Mouse (Mus musculus): ENCODE measurements around the gene Anapc10.
"Not testable (repeated sequence)": the region's sequence is repeated elsewhere in the genome, so short reads cannot be mapped to it uniquely, and the experiment has no call there.

Anapc10 gene

DNA sequence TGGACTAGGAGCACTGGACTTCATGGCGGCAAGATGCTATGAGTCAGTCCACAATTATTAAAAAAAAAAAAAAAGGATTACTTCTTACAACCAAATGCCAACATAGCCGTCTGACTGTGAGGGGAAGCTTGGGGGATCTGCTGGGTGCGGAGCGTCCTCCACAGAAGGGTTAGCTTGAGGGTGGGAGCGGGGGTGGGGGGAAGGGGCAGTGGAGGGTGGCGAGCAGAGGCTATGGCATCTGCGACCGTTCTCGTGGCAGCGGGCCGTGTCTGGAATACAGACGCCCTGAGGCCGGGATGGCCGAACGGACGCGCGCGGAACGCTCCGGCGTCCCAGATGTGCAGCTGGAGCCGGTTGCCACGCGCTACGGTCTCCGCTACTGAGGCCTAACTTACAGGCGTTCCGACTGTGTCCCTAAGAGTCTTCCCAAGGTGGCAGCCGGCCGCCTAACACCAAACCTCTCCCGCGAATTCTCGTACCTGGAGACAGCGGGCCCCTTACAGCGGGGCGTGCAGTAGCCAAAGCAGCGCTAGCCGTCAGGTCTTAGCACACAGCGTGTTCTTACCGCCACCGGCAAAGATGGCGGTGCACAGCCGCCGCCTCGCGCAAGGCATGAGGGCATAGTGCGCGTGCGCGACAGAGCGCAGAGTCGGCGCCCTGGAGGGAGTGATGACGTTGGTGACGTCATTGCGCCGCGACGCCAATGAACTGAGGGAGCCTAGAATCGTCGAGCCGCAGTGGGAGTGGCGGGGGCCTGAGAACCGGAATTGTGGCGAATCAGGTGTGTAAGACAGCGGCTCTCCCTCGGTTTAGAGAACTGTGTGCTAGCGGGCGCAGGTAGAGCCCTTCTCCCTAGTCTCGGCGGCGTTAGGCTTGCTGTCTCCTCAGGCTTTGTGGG, at the start of gene Anapc10, which contains the start of gene Abce1:
Gene Anapc10 (plus strand): TSS at position 757 of the 898 bp plus-strand sequence.
Gene Abce1 (minus strand): TSS at position 677 of the 898 bp plus-strand sequence.
- peak; percentile 99 for DNase-seq (ENCODE audit: low read depth, low spot score)

DNA sequence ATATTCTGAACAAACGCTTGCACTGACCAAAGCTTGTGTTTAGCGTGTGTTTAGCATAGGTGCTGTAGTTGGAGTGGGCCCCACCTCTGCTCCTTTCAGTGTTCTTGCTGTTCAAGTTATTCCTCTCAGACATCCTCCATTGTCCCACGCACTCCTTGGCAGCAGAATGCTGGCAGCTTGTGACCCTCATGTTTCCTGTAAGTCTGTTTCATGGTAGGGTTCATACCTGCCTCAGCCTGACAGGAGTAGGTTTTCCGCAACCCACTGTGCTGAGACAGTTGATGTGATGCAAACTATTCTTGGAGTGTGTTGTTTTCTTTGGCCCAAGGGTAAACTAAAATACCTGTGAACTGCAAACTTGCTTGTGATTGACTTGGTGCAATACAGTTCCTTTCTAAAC, 35.2 kb upstream of the Anapc10 start:
- DNase-seq (ENCODE audit: low read depth, low spot score) = no peak

- DNase-seq (ENCODE audit: low read depth, low spot score) = peak; percentile 63
Observed at GRCm38 (mm10) chr8:79679005-79679404, 32.6 kb upstream of the Anapc10 start.

GRCm38 (mm10) chr8:79680083-79680482, 31.5 kb upstream of the Anapc10 start:
- peak; percentile 13 for DNase-seq (ENCODE audit: low read depth, low spot score)

DNA sequence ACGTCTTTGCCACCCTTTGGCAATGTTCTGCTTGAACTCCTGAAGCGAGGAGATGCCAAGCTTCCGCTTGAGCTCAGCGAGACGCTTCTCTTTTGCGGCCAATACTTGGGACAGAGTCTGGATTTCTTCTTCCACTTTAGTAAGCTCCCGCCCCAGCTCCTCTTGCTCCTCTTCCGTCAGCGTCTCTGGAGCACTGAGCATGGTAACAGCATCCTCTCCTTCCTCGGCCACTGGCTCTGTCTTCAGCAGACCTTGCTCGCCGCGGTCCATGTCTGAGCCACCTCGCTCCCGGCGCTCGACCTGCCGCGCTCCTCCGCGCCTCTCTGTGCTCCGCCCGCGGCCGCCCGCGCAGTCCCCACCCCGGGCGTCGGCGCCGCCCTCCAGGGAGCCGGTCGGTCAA, 31.1 kb upstream of the Anapc10 start:
- peak; percentile 20 for DNase-seq (ENCODE audit: low read depth, low spot score)

- no peak for DNase-seq (ENCODE audit: low read depth, low spot score)
Observed at GRCm38 (mm10) chr8:79680965-79681364, 30.7 kb upstream of the Anapc10 start.

DNA sequence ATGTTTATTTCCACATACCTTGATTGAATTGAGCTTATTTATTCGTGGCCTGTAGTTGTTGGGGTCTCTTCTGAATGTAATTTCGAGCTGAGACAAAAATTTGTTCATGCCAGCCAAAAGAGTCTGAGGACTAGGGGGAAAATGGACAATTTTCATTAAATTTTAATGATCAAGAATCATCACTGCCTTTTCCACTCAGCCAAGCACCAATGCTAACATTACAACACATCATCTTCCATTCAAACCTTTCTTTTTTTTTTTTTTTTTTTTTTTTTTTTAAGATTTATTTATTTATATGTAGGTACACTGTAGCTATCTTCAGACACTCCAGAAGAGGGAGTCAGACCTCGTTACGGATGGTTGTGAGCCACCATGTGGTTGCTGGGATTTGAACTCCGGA, 25.7 kb upstream of the Anapc10 start:
- not testable (repeated sequence) for DNase-seq (ENCODE audit: low read depth, low spot score)

DNA sequence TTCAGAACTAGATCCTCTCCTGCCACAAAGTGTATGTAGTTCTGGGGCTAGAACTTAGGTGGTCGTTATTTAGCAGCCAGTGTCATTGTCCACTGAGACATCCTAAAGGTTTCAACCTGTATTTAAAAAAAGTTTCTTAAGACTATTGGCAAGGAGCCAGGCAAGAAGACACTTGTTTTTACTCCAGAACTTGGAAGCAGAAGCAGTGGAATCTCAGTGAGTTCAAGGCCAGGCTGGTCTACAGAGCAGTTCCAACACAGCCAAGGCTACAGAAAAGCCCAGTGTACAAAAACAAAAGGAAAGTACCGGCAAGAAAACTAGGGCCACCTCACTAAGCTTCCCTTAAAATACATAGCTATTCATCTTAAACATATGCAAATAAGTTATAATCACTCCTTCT, 19.1 kb upstream of the Anapc10 start:
- no peak for DNase-seq (ENCODE audit: low read depth, low spot score)

GRCm38 (mm10) chr8:79706687-79707086, 4.9 kb upstream of the Anapc10 start:
- no peak for DNase-seq (ENCODE audit: low read depth, low spot score)

GRCm38 (mm10) chr8:79712676-79713075, 1.1 kb downstream of the Anapc10 start:
- DNase-seq (ENCODE audit: low read depth, low spot score) = no peak

DNA sequence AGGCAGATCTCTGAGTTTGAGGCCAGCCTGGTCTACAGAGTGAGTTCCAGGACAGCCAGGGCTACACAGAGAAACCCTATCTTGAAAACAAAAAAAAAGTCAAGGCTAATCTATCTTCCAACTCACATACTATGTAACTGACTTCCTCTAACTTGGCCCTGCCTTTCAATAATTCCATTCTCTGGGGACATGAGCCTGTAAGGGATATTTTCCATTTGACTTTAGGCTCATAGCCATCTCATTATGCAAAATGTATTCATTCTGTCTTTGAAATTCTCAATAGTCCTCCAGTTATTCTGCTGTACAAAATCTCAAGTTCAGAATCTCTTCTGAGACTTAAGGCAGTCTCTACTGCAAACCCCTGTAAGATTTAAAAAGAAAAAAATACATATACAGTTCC, 9.9 kb downstream of the Anapc10 start:
- DNase-seq (ENCODE audit: low read depth, low spot score) = no peak

DNA sequence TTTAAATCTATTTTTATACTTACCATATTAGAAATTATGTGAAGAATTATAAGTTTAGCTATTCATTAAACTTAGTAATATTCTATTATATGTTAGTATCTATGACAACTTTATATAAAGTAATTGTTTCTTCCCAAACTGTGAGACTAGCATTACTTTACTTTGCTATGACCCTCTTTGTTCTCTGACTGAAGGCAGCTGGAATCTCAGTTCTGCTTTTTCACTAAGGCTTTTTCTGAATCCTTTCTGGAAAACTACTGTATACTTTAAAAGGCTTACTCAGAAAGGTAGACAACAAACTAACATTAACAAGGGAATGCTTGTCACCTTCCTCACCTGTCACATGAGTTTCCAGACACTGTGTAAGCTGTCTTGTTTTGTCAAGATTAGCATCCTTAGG, 11.7 kb downstream of the Anapc10 start:
- DNase-seq (ENCODE audit: low read depth, low spot score) = no peak

DNA sequence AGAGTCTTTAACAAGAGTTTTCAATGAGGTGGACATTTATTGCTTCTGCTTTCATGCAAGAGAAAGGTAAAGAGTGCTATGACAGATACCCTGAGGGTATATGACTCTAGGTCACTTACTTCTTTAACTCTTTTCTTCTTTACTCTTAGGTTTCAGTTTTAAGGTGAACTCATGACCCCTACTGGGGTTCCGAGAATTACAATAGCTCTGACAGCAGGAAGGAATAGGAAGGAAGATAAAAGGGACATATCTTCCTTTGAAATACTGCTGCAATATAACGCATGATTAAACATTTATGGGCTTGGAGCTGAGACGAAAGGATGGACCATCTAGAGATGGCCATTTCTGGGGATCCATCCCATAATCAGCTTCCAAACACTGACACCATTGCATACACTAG, 13.0 kb downstream of the Anapc10 start:
- DNase-seq (ENCODE audit: low read depth, low spot score) = peak; percentile 32

DNA sequence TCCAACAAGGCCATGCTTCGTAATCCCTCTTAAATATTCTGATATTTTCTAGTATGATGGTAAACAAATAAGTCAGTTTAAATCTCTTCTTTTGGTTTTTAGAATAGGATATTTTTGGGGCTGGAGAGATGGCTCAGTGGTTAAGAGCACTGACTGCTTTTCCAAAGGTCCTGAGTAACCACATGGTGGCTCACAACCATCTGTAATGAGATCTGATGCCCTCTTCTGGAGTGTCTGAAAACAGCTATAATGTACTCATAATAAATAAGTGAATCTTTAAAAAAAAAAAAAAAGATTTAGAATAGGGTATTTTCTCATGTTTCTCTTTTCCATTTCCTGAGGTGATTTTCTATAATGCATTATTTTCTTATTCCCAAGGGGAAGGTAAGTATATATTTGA, 16.3 kb downstream of the Anapc10 start:
- DNase-seq (ENCODE audit: low read depth, low spot score) = no peak

DNA sequence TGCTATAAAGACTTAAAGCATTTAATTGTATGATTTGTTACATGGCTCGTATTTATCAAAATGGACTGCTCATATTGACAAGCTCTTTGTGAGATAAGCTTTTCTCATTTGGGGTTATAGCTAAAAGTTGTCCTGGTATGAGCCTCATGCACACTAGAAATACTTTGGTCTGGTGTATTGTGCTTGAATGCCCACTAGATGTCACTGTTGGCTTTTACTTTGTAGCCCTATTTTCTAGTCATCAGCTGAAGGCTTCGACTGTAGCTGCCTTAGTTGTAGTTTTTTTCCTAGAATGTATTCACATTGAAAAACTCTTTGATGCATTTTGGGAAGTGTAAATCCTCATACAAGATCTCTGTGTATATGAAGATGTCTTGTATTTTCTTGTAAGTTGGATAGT, 22.7 kb downstream of the Anapc10 start:
- DNase-seq (ENCODE audit: low read depth, low spot score) = peak; percentile 61

- DNase-seq (ENCODE audit: low read depth, low spot score) = no peak
Observed at GRCm38 (mm10) chr8:79748171-79748570, 36.6 kb downstream of the Anapc10 start.

DNA sequence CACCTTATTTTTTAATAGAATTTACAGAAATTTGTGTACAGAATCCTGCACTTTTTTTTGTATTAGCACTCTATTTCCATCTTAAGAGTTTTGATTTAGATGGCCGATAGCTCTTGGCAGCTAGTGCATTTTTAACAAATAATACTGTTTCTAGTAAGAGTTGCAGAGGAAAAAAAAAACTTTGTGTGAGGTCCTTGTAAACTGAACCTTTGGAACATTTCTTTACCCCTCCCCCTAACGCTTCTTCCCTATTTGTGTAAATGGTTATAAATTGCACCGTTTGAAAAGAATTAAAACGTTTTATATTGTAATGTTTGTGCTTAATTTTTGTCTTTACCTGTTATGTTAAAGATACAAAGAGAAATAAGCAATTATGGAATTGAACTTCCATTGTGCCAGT, 37.0 kb downstream of the Anapc10 start:
- DNase-seq (ENCODE audit: low read depth, low spot score) = no peak

- no peak for DNase-seq (ENCODE audit: low read depth, low spot score)
Observed at GRCm38 (mm10) chr8:79750305-79750704, 38.7 kb downstream of the Anapc10 start.

GRCm38 (mm10) chr8:79794873-79795272, 83.3 kb downstream of the Anapc10 start:
- DNase-seq (ENCODE audit: low read depth, low spot score) = not testable (repeated sequence)

DNA sequence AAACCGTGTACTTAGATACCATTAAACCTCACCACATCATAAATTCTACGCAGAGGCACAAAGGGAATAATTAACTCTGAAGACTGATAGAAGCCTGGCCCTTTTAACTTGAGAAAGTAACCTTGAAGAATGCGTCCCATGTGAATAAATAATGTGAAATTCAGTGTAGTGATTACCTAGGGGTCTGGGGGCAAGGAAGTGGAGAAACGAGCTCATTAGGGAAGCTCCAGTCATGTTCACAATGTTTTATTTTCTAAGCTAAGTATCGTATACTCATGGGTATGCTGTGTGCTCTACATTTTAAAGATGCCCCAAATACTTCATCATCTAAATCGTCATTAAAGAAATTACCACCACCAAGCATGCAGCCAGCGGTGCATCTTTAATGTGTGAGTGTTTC, 85.1 kb downstream of the Anapc10 start:
- DNase-seq (ENCODE audit: low read depth, low spot score) = no peak

GRCm38 (mm10) chr8:79804499-79804898, 92.9 kb downstream of the Anapc10 start:
- DNase-seq (ENCODE audit: low read depth, low spot score) = no peak

DNA sequence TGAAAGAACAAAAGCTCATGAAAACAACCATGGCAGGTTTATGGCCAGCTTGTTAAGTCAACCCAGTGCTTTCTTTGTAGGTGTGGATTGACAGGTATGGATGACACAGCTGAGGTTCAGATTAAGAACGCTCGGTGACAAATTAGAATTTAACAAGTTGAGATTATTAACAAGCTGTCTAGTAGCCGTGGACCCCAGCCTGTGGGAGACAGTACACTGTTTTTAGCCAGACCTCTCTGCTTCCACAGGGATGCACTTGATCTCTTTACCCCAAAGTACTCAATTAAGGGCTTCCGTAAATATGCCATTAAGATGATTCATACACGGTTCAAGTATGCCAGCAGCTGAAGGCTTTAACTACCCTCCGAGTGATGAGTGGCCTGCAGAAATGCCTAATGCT, 95.4 kb downstream of the Anapc10 start:
- DNase-seq (ENCODE audit: low read depth, low spot score) = no peak

- DNase-seq (ENCODE audit: low read depth, low spot score) = no peak
Observed at GRCm38 (mm10) chr8:79826534-79826933, 114.9 kb downstream of the Anapc10 start.
